Mouse (Mus musculus) midbrain, embryonic 12.5 days (tissue): Measurements from ENCODE around the gene Pcolce. TPM values are rescaled to one million over a fixed set of nuclear protein-coding genes. Genes with fewer than 3 reads are reported as not detected.

ENCODE experiments used
- ATAC-seq: fragments of 200-750 bp; cut with Nextera tagmentation; 2 replicates; pipeline ENCODE4 v1.8.0; 2017; ENCODE audit warnings: low read depth, moderate TSS enrichment, moderate library complexity; ENCODE audit not compliant: low FRiP score
- H3K27ac ChIP-seq: fragments of 300-500 bp; sonication (generic); replicated peaks from 2 replicates; pipeline ENCODE4 v1.5.1; 2016; ENCODE audit warnings: mild to moderate bottlenecking
- H3K27me3 ChIP-seq: fragments of 300-500 bp; sonication (generic); 2 replicates; pipeline ENCODE4 v1.6.1; 2016; ENCODE audit warnings: mild to moderate bottlenecking
- H3K36me3 ChIP-seq: fragments of 300-500 bp; sonication (generic); 2 replicates; pipeline ENCODE4 v1.6.1; 2016
- H3K4me1 ChIP-seq: fragments of 300-500 bp; sonication (generic); 2 replicates; pipeline ENCODE4 v1.6.1; 2016
- H3K4me2 ChIP-seq: fragments of 300-500 bp; sonication (generic); replicated peaks from 2 replicates; pipeline ENCODE4 v1.6.1; 2016; ENCODE audit warnings: mild to moderate bottlenecking, moderate library complexity
- H3K4me3 ChIP-seq: fragments of 300-500 bp; sonication (generic); 2 replicates; pipeline ENCODE4 v1.5.1; 2016; ENCODE audit warnings: mild to moderate bottlenecking
- H3K9ac ChIP-seq: fragments of 300-500 bp; sonication (generic); replicated peaks from 2 replicates; pipeline ENCODE4 v1.6.1; 2016; ENCODE audit warnings: mild to moderate bottlenecking, moderate library complexity
- H3K9me3 ChIP-seq: fragments of 300-500 bp; sonication (generic); 2 replicates; pipeline ENCODE4 v1.6.1; 2016; ENCODE audit warnings: mild to moderate bottlenecking
- WGBS: fragments of 180-500 bp; shearing (Covaris S2); methylation state at CpG from one replicate; pipeline ENCODE4 v1.1.7; 2016; 5-methylcytosine and 5-hydroxymethylcytosine counted together
- polyA plus RNA-seq: library from polyadenylated mRNA; unstranded; fragments of >200 nt; fragmentation: Nextera tagmentation; extraction: Ambion mirVana; gene quantifications from 2 replicates; pipeline ENCODE4 v1.2.1, GENCODE M21; 2016

Gene Pcolce
- polyA plus RNA-seq, 1 experiment from 2014 or later, result 68.9 TPM

GRCm38 (mm10) chr5:137645091-137645651, 31.6 kb upstream of the Pcolce start:
- peak overlapping the region; percentile 31 for H3K4me3 ChIP-seq
- ATAC-seq, result no peak
- H3K36me3 ChIP-seq, result peaks cover 21% of the 10 kb centered on the region
- H3K9ac ChIP-seq, result no peak overlapping the region; the same call in 1 of the 2 replicates
- H3K4me2 ChIP-seq, result peak overlapping the region; percentile 38
- peaks cover 44% of the 10 kb centered on the region for H3K27me3 ChIP-seq
- H3K27ac ChIP-seq, result no peak overlapping the region
- no peaks in the 10 kb centered on the region for H3K9me3 ChIP-seq
- peaks cover 14% of the 10 kb centered on the region for H3K4me1 ChIP-seq
- 2% methylated on average over 44 of the region's 44 CpGs for WGBS

DNA sequence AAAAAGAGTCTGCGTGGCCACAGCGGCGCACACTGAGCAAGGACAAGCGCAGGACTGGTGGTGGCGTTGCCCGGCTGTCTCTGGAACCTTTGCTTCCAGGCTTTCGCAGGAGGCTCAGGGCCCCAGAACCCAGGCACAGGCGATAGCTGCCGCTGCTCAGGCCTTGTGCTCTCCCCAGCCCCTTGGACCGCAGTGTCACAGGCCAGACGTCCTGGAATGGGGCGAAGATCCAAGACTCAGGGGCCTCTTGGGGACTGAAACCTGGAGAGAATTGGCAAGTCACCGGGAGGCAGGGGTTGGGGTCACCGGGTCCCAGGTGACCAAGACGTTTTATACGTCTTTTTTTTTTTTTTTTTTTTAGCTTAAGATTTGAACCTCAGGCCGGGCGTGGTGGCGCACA, 30.9 kb upstream of the Pcolce start:
- H3K4me2 ChIP-seq, result no peak overlapping the region
- H3K4me3 ChIP-seq, result no peak overlapping the region
- WGBS, result 34% methylated on average over 19 of the region's 19 CpGs
- H3K27me3 ChIP-seq, result peaks cover 44% of the 10 kb centered on the region
- H3K9ac ChIP-seq, result no peak overlapping the region
- no peak for ATAC-seq
- peaks cover 7% of the 10 kb centered on the region; the same call in 1 of the 2 replicates for H3K4me1 ChIP-seq
- no peaks in the 10 kb centered on the region for H3K9me3 ChIP-seq
- H3K27ac ChIP-seq, result no peak overlapping the region
- peaks cover 27% of the 10 kb centered on the region for H3K36me3 ChIP-seq

GRCm38 (mm10) chr5:137642886-137643285, 29.3 kb upstream of the Pcolce start:
- no peak overlapping the region for H3K27ac ChIP-seq
- no peaks in the 10 kb centered on the region for H3K9me3 ChIP-seq
- peaks cover 7% of the 10 kb centered on the region; the same call in 1 of the 2 replicates for H3K4me1 ChIP-seq
- H3K36me3 ChIP-seq, result peaks cover 43% of the 10 kb centered on the region
- no peak overlapping the region for H3K4me2 ChIP-seq
- H3K27me3 ChIP-seq, result peaks cover 44% of the 10 kb centered on the region
- 51% methylated on average over 4 of the region's 4 CpGs for WGBS
- no peak overlapping the region for H3K4me3 ChIP-seq
- no peak overlapping the region for H3K9ac ChIP-seq
- no peak for ATAC-seq

DNA sequence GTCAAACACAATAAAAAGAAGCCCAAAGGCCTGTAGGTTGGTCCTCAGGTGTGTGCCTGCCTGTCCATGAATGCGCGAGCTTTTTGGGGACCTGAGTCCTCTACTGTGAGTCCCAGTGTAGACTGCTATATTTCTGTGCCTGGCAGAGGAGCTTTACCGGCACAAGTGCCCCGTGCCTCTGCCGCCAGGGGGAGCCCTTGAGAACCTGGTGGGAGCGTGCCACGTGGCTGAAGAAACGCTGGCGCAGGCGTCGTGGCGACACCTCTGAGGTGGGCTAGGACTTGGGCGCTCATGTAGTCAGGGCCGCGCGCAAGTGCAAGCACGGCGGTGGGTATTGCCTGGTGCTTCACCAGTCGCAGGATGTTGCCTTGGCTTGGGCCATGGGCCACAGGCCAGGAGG, 27.5 kb upstream of the Pcolce start, which contains the start of gene Sap25:
Gene Sap25 (plus strand): TSS at position 281 of the 400 bp plus-strand sequence.
- H3K4me1 ChIP-seq, result peaks cover 7% of the 10 kb centered on the region; the same call in 1 of the 2 replicates
- 88% methylated on average over 19 of the region's 19 CpGs for WGBS
- peaks cover 62% of the 10 kb centered on the region for H3K36me3 ChIP-seq
- no peak for ATAC-seq
- no peak within 1 kb of the TSS for H3K9ac ChIP-seq
- no peak within 1 kb of the TSS for H3K4me2 ChIP-seq
- H3K9me3 ChIP-seq, result no peaks in the 10 kb centered on the region
- H3K27me3 ChIP-seq, result peaks cover 35% of the 10 kb centered on the region
- no peak within 1 kb of the TSS for H3K4me3 ChIP-seq
- no peak within 1 kb of the TSS for H3K27ac ChIP-seq

DNA sequence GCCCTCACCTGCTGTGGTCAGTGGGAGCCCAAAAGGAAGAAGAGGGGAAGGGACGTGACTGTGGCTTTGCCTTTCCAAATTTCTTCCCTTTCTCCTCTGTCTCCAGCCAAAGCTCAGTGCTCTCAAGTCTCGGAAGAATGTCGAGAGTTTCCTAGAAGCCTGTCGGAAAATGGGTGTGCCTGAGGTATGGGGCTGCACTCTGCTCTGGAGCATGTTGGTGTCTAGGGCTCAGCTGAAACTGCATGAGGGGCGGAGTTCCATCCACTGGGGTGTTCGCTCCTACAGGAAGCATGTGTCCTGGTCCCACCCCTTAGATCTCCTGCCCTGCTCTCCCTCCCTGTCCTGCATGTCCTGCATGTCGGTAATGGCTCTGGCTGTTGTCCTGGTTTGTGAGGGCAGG, 25.9 kb upstream of the Pcolce start:
- Histone ChIP-seq H3K9me3 (no peaks in the 10 kb centered on the region), H3K4me2 (no peak overlapping the region), H3K4me1 (no peaks in the 10 kb centered on the region), H3K27me3 (peaks cover 20% of the 10 kb centered on the region), H3K9ac (no peak overlapping the region), H3K4me3 (no peak overlapping the region), H3K36me3 (peaks cover 73% of the 10 kb centered on the region), H3K27ac (no peak overlapping the region)
- no peak for ATAC-seq
- WGBS, result 84% methylated on average over 7 of the region's 7 CpGs

- 84% methylated on average over 12 of the region's 12 CpGs for WGBS
- Histone ChIP-seq H3K27me3 (no peaks in the 10 kb centered on the region), H3K9me3 (no peaks in the 10 kb centered on the region), H3K4me1 (peaks cover 33% of the 10 kb centered on the region), H3K36me3 (peaks cover 54% of the 10 kb centered on the region), H3K9ac (0 out of 2 replicates have a peak overlapping the region, but pooled peaks have one; percentile 31), H3K4me2 (no peak overlapping the region), H3K4me3 (no peak overlapping the region), H3K27ac (no peak overlapping the region)
- no peak for ATAC-seq
Observed at GRCm38 (mm10) chr5:137633397-137634084, 20.0 kb upstream of the Pcolce start.

DNA sequence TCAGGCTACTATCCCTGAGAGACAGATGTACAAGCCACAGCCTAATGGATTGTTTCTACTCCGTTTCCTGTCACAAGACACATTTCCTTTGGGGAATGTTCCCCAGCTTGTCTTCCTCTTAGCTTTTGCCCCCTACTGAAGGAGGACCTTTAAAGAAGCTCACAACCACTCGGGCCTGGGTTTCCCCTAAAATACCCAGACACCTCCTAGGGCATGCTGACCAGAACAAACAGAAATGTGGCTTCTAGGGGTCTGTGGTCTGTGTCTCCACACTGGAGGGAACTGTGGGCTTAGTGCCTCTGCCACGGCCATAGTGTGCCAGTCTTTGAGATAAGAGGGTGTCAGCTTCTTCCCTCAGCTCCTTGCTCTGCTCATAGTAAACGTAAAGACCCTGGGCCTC, 18.0 kb upstream of the Pcolce start:
- Histone ChIP-seq H3K4me3 (no peak overlapping the region), H3K9me3 (no peaks in the 10 kb centered on the region), H3K4me1 (peaks cover 38% of the 10 kb centered on the region), H3K27me3 (no peaks in the 10 kb centered on the region), H3K9ac (no peak overlapping the region), H3K4me2 (peak overlapping the region; percentile 90), H3K36me3 (peaks cover 34% of the 10 kb centered on the region), H3K27ac (peak overlapping the region; percentile 39; the same call in 1 of the 2 replicates)
- 79% methylated on average over 4 of the region's 4 CpGs for WGBS
- no peak for ATAC-seq

DNA sequence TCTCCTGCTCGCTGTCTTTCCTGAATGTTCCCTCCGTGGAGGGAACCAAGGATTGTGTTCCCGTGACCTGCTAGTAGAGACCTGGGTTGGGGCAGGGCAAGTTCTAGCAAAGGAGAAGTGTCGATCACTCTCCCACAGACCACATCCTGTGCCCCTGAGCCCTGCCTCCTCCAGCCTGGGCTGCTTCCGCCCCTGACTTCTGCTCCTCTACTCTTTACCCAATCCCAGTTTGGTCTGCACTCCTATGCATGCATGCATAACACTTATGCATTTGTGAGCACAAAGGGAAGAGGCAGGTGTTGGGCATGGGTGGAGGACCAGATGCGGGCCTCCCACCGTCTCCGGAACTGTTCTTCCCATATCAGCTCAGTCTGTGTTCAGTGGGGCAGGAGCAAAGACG, 17.6 kb upstream of the Pcolce start:
- ATAC-seq, result no peak
- Histone ChIP-seq H3K9me3 (no peaks in the 10 kb centered on the region), H3K27ac (peak overlapping the region; percentile 39), H3K9ac (peak overlapping the region; percentile 77; the same call in 1 of the 2 replicates), H3K4me1 (peaks cover 38% of the 10 kb centered on the region), H3K4me3 (no peak overlapping the region), H3K36me3 (peaks cover 30% of the 10 kb centered on the region), H3K27me3 (no peaks in the 10 kb centered on the region), H3K4me2 (peak overlapping the region; percentile 90)
- WGBS, result 73% methylated on average over 9 of the region's 9 CpGs

- Histone ChIP-seq H3K4me1 (peaks cover 40% of the 10 kb centered on the region), H3K9me3 (no peaks in the 10 kb centered on the region), H3K4me3 (peak overlapping the region; percentile 71), H3K4me2 (peak overlapping the region; percentile 90), H3K27ac (peak overlapping the region; percentile 39; the same call in 1 of the 2 replicates), H3K36me3 (peaks cover 24% of the 10 kb centered on the region), H3K9ac (peak overlapping the region; percentile 77), H3K27me3 (no peaks in the 10 kb centered on the region)
- whole genome bisulfite sequencing, result 54% methylated on average over 3 of the region's 3 CpGs
- no peak for ATAC-seq
Observed at GRCm38 (mm10) chr5:137630602-137631001, 17.0 kb upstream of the Pcolce start.

DNA sequence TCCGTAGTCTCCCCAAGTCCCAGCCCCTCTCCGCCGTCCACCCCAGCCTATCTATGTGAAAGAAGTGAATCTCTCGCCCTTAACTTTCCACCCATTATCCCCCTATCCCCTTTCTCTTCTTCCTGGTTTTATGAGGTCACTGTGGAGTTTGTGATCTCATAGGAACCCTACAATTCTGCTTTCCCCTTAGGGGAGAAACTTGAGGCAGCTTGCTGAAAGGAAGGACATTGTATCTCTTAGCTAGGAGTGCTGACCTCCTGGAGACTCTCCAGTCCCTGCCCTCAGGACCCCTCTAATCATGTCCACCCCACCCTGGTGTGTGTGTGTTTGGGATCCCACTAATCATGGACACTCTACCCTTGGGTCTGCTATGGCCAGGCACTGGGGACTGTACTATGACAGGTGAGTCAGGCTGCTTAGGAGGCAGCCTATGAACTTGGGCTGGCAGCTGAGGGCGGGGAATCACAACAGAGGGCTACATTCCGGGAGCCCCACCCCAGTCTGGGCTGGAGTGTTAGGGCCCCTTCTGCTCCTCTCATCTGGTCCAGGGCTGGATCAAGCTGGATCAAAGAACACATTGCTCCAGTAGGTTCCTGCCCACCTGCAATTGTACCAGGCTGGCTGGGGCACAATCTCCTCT, 16.4 kb upstream of the Pcolce start:
- Histone ChIP-seq H3K4me2 (peak overlapping the region; percentile 90), H3K9ac (peak overlapping the region; percentile 77), H3K27me3 (no peaks in the 10 kb centered on the region), H3K4me3 (peak overlapping the region; percentile 71), H3K36me3 (peaks cover 18% of the 10 kb centered on the region), H3K4me1 (peaks cover 41% of the 10 kb centered on the region), H3K27ac (peak overlapping the region; percentile 42; the same call in 1 of the 2 replicates), H3K9me3 (no peaks in the 10 kb centered on the region)
- ATAC-seq, result no peak
- 30% methylated on average over 6 of the region's 6 CpGs for WGBS

DNA sequence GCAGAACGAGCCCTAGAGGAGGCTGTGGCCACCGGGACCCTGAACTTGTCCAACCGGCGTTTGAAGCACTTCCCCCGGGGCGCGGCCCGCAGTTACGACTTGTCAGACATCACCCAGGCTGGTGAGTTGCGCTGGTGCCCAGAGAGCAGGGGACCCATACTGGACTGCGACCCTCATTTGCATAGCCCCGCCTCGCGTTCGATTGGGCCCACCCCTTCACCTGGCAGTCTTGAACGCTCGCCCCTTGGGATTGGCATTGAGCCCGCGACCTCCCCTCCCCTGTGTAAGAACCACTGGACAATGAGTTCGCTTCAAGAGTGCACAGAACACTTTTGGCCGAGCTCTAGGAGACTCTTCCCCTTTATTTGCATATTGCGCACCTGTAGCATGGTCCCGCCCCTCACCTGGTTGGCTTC, 15.7 kb upstream of the Pcolce start:
- Histone ChIP-seq H3K27ac (peak overlapping the region; percentile 91), H3K9ac (peak overlapping the region; percentile 77), H3K9me3 (no peaks in the 10 kb centered on the region), H3K4me3 (peak overlapping the region; percentile 71), H3K36me3 (peaks cover 17% of the 10 kb centered on the region), H3K27me3 (no peaks in the 10 kb centered on the region), H3K4me1 (peaks cover 46% of the 10 kb centered on the region), H3K4me2 (peak overlapping the region; percentile 90)
- 1% methylated on average over 23 of the region's 23 CpGs for WGBS
- peak; percentile 45 for ATAC-seq
